Mouse (Mus musculus): Measurements from ENCODE around the gene Slc26a9. TPM values are rescaled to one million over a fixed set of nuclear protein-coding genes. Genes with fewer than 3 reads are reported as not detected.

The Slc26a9 gene
- polyA plus RNA-seq, 1 experiment from 2014 or later: 15.4 TPM

GRCm38 (mm10) chr1:131809651-131810050 lies 65.8 kb downstream of the Slc26a9 start:
- TF ChIP-seq CTCF (IDR thresholded peaks at IDR 0.05; ENCODE audit: low read depth): no peak
- TF ChIP-seq EP300 (optimal IDR thresholded peaks at IDR 0.05): no peak
- Histone ChIP-seq H3K36me3 (ENCODE audit: control insufficient read depth, insufficient read depth, low read length) (no peaks in the 10 kb centered on the region), H3K4me1 (replicated peaks; ENCODE audit: control insufficient read depth, insufficient read depth) (no peaks in the 10 kb centered on the region), H3K9ac (ENCODE audit: low read length) (no peak overlapping the region), H3K4me3 (ENCODE audit: low read depth, low read length) (no peak overlapping the region), H3K4me2 (replicated peaks; ENCODE audit: low read depth) (no peak overlapping the region), H3K9me3 (ENCODE audit: control insufficient read depth, low read length) (no peaks in the 10 kb centered on the region), H3K27me3 (ENCODE audit: control insufficient read depth, insufficient read depth, low read length) (no peaks in the 10 kb centered on the region), H3K27ac (replicated peaks) (no peak overlapping the region)
- ATAC-seq (ENCODE audit: low FRiP score, low TSS enrichment) (no peak), DNase-seq (ENCODE audit: low spot score) (no peak)
- 69% methylated on average over 2 of the region's 2 CpGs for WGBS

- Histone ChIP-seq H3K4me3 (ENCODE audit: low read depth, low read length) (no peak overlapping the region), H3K4me2 (replicated peaks; ENCODE audit: low read depth) (no peak overlapping the region), H3K27me3 (ENCODE audit: control insufficient read depth, insufficient read depth, low read length) (no peaks in the 10 kb centered on the region), H3K4me1 (replicated peaks; ENCODE audit: control insufficient read depth, insufficient read depth) (no peaks in the 10 kb centered on the region), H3K9ac (ENCODE audit: low read length) (no peak overlapping the region), H3K36me3 (ENCODE audit: control insufficient read depth, insufficient read depth, low read length) (no peaks in the 10 kb centered on the region), H3K9me3 (ENCODE audit: control insufficient read depth, low read length) (no peaks in the 10 kb centered on the region), H3K27ac (replicated peaks) (no peak overlapping the region)
- WGBS: 59% methylated on average over 1 of the region's 1 CpGs
- ATAC-seq (ENCODE audit: low FRiP score, low TSS enrichment) (no peak), DNase-seq (ENCODE audit: low spot score) (no peak)
- no peak for TF ChIP-seq CTCF (IDR thresholded peaks at IDR 0.05; ENCODE audit: low read depth)
- TF ChIP-seq EP300 (optimal IDR thresholded peaks at IDR 0.05): no peak
Observed at GRCm38 (mm10) chr1:131811393-131811792, 67.6 kb downstream of the Slc26a9 start.

- no peak for DNase-seq (ENCODE audit: low spot score)
- no peak for ATAC-seq (ENCODE audit: low FRiP score, low TSS enrichment)
- no peaks in the 10 kb centered on the region for H3K36me3 ChIP-seq (ENCODE audit: control insufficient read depth, insufficient read depth, low read length)
- no peaks in the 10 kb centered on the region for H3K27me3 ChIP-seq (ENCODE audit: control insufficient read depth, insufficient read depth, low read length)
- TF ChIP-seq CTCF (IDR thresholded peaks at IDR 0.05; ENCODE audit: low read depth) (no peak), EP300 (optimal IDR thresholded peaks at IDR 0.05) (no peak)
- 56% methylated on average over 9 of the region's 9 CpGs for WGBS
- no peaks in the 10 kb centered on the region for H3K4me1 ChIP-seq (replicated peaks; ENCODE audit: control insufficient read depth, insufficient read depth)
- no peak overlapping the region for H3K27ac ChIP-seq (replicated peaks)
- H3K4me3 ChIP-seq (ENCODE audit: low read depth, low read length): no peak overlapping the region
- no peaks in the 10 kb centered on the region for H3K9me3 ChIP-seq (ENCODE audit: control insufficient read depth, low read length)
- H3K4me2 ChIP-seq (replicated peaks; ENCODE audit: low read depth): no peak overlapping the region
- no peak overlapping the region for H3K9ac ChIP-seq (ENCODE audit: low read length)
Observed at GRCm38 (mm10) chr1:131812006-131812405, 68.2 kb downstream of the Slc26a9 start.

GRCm38 (mm10) chr1:131812631-131813295 lies 68.9 kb downstream of the Slc26a9 start:
- Histone ChIP-seq H3K4me2 (replicated peaks; ENCODE audit: low read depth) (no peak overlapping the region), H3K4me3 (ENCODE audit: low read depth, low read length) (no peak overlapping the region), H3K27me3 (ENCODE audit: control insufficient read depth, insufficient read depth, low read length) (no peaks in the 10 kb centered on the region), H3K4me1 (replicated peaks; ENCODE audit: control insufficient read depth, insufficient read depth) (no peaks in the 10 kb centered on the region), H3K9ac (ENCODE audit: low read length) (no peak overlapping the region), H3K36me3 (ENCODE audit: control insufficient read depth, insufficient read depth, low read length) (no peaks in the 10 kb centered on the region), H3K9me3 (ENCODE audit: control insufficient read depth, low read length) (no peaks in the 10 kb centered on the region), H3K27ac (replicated peaks) (no peak overlapping the region)
- ATAC-seq (ENCODE audit: low FRiP score, low TSS enrichment) (no peak), DNase-seq (ENCODE audit: low spot score) (no peak)
- no peak for TF ChIP-seq CTCF (IDR thresholded peaks at IDR 0.05; ENCODE audit: low read depth)
- TF ChIP-seq EP300 (optimal IDR thresholded peaks at IDR 0.05): no peak
- WGBS: 90% methylated on average over 9 of the region's 9 CpGs

GRCm38 (mm10) chr1:131813731-131814130 lies 69.9 kb downstream of the Slc26a9 start:
- Histone ChIP-seq H3K36me3 (ENCODE audit: control insufficient read depth, insufficient read depth, low read length) (no peaks in the 10 kb centered on the region), H3K4me1 (replicated peaks; ENCODE audit: control insufficient read depth, insufficient read depth) (no peaks in the 10 kb centered on the region), H3K27ac (replicated peaks) (no peak overlapping the region), H3K27me3 (ENCODE audit: control insufficient read depth, insufficient read depth, low read length) (no peaks in the 10 kb centered on the region), H3K4me3 (ENCODE audit: low read depth, low read length) (no peak overlapping the region), H3K9me3 (ENCODE audit: control insufficient read depth, low read length) (no peaks in the 10 kb centered on the region), H3K4me2 (replicated peaks; ENCODE audit: low read depth) (no peak overlapping the region), H3K9ac (ENCODE audit: low read length) (no peak overlapping the region)
- ATAC-seq (ENCODE audit: low FRiP score, low TSS enrichment) (no peak), DNase-seq (ENCODE audit: low spot score) (no peak)
- TF ChIP-seq CTCF (IDR thresholded peaks at IDR 0.05; ENCODE audit: low read depth): no peak
- 84% methylated on average over 4 of the region's 4 CpGs for WGBS

GRCm38 (mm10) chr1:131814191-131814590 lies 70.4 kb downstream of the Slc26a9 start:
- Histone ChIP-seq H3K4me2 (replicated peaks; ENCODE audit: low read depth) (no peak overlapping the region), H3K9ac (ENCODE audit: low read length) (no peak overlapping the region), H3K4me3 (ENCODE audit: low read depth, low read length) (no peak overlapping the region), H3K4me1 (replicated peaks; ENCODE audit: control insufficient read depth, insufficient read depth) (no peaks in the 10 kb centered on the region), H3K9me3 (ENCODE audit: control insufficient read depth, low read length) (no peaks in the 10 kb centered on the region), H3K27ac (replicated peaks) (no peak overlapping the region), H3K36me3 (ENCODE audit: control insufficient read depth, insufficient read depth, low read length) (no peaks in the 10 kb centered on the region), H3K27me3 (ENCODE audit: control insufficient read depth, insufficient read depth, low read length) (no peaks in the 10 kb centered on the region)
- WGBS: 87% methylated on average over 3 of the region's 3 CpGs
- ATAC-seq (ENCODE audit: low FRiP score, low TSS enrichment): no peak
- peak; percentile 15 for TF ChIP-seq CTCF (IDR thresholded peaks at IDR 0.05; ENCODE audit: low read depth)
- TF ChIP-seq EP300 (optimal IDR thresholded peaks at IDR 0.05): no peak
- DNase-seq (ENCODE audit: low spot score): no peak
